Mouse (Mus musculus) left cerebral cortex, adult 8-10 months (tissue): ENCODE results near the gene Noto. TPM values are rescaled to one million over a fixed set of nuclear protein-coding genes. Genes with fewer than 3 reads are reported as not detected.

Source experiments
- DNase-seq, 2 experiments: peaks; one replicate each; pipeline ENCODE4 v3.0.0; 2022; ENCODE audit warnings: low spot score in 2 of 2
- total RNA-seq, 4 experiments: library from RNA; stranded (reverse); gene quantifications; 2 replicates each; pipeline ENCODE4 v1.2.4; 2022

Noto gene
- total RNA-seq, 4 experiments from 2014 or later: not detected

DNA sequence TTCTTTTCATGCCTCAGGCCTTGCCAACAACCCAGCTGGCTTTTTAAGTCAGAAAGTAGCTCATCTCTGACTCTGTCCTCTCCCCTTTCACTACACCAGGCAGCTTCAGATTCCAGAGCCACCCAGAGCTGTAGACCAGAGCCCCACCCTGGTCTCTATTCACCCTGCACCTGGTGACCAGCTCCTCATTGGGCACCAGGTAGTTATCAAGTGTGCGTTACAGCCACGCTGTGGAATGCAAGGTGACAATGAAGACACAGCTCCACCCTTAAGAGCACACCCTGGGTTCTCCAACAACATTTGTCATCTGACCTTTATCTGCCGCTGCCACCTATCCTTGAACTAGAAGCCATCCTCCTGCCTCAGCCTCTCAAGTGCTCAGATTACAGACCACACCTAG lies 51.9 kb downstream of the Noto start:
- no peak for DNase-seq

DNA sequence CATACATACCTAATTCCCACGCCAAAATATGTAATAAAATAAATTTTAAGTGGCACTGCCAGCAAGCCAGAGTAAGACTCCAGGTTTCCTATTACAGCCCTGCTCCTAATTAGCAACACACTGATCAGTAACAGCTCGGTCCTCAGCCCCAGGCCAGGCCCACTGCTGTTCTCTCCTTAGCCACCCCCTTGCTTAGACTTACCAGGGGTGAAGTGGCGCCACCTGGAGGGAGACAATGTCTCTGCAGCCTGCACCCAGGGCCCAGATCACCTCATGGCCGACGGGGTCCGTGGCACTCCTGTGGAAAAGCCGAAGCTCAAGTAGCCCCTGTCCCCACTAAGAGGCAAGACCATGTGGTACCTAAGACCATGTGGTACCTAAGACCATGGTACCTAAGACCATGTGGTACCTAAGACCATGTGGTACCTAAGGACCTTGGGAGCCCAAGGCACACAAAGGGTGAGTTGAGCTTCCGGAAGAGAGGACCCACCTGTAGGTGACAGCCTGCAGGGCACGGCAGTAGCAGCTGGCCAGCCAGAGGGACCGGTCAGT lies 53.8 kb downstream of the Noto start:
- DNase-seq: no peak

DNA sequence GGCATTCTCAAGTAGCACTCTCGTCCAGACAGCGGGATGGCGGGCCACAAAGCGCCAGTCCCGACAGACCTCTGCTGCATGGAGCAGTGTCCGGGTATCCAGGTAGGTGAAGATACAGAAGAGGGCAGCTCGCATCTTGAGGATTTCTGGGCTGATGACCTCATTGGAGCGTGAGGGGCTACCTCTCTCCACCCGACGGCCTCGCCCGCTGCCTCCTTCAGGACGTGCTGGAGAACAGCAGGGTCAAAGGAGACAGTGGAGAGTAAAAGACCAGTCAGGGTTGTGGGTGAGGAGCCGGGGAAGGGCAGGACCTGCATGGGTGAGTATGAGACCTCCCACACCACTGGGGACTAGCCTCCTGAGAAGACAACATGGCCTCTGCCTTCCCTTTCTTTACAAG lies 54.7 kb downstream of the Noto start:
- no peak for DNase-seq

Other genes starting within 250 kb of the Noto start
- gene Emx1, start 236.4 kb upstream of the Noto start, total RNA-seq: 10 to 100 TPM; 32.0 to 34.9 (median 33.8) TPM
- gene Sfxn5, start 90.5 kb upstream of the Noto start, total RNA-seq: 100 to 1,000 TPM; 177 to 201 (median 188) TPM
- gene Rab11fip5, start 49.3 kb upstream of the Noto start, total RNA-seq: 10 to 100 TPM; 76.8 to 87.2 (median 83.1) TPM
- 10 to 100 TPM; 53.0 to 58.7 (median 54.3) TPM for gene Smyd5, start 8.1 kb downstream of the Noto start, total RNA-seq
- gene Cct7, start 27.6 kb downstream of the Noto start, total RNA-seq: 100 to 1,000 TPM; 206 to 234 (median 220) TPM
- gene Pradc1, start 28.1 kb downstream of the Noto start, total RNA-seq: 10 to 100 TPM; 25.7 to 34.2 (median 32.3) TPM
- gene Fbxo41, start 79.1 kb downstream of the Noto start, total RNA-seq: 10 to 100 TPM; 80.0 to 89.9 (median 88.0) TPM
- 10 to 100 TPM; 19.1 to 29.4 (median 26.6) TPM for gene Egr4, start 89.7 kb downstream of the Noto start, total RNA-seq
- gene Alms1, start 163.6 kb downstream of the Noto start, total RNA-seq: 10 to 100 TPM in 2 of 4 experiments, 1 to 10 TPM in 2; 8.2 to 10.8 (median 9.9) TPM